Mouse (Mus musculus) forebrain, embryonic 15.5 days (tissue): ENCODE results near the gene Snx19. TPM values are rescaled to one million over a fixed set of nuclear protein-coding genes. Genes with fewer than 3 reads are reported as not detected.
A peak's percentile ranks its signal among the peaks of the same experiment; 100 is the strongest.

Experiments
- ATAC-seq: fragments of 200-750 bp; cut with Nextera tagmentation; replicated peaks from 2 replicates; pipeline ENCODE4 v1.8.0; 2017; ENCODE audit warnings: mild to moderate bottlenecking, moderate TSS enrichment, moderate library complexity
- H3K27ac ChIP-seq: fragments of 300-500 bp; sonication (generic); replicated peaks from 2 replicates; pipeline ENCODE4 v1.5.1; 2015; ENCODE audit warnings: mild to moderate bottlenecking, inconsistent platforms
- H3K27me3 ChIP-seq: fragments of 300-500 bp; sonication (generic); 2 replicates; pipeline ENCODE4 v1.6.1; 2015; ENCODE audit warnings: inconsistent platforms
- H3K36me3 ChIP-seq: fragments of 300-500 bp; sonication (generic); 2 replicates; pipeline ENCODE4 v1.6.1; 2015; ENCODE audit warnings: mild to moderate bottlenecking, inconsistent platforms
- H3K4me1 ChIP-seq: fragments of 300-500 bp; sonication (generic); 2 replicates; pipeline ENCODE4 v1.6.1; 2015; ENCODE audit warnings: inconsistent platforms
- H3K4me2 ChIP-seq: fragments of 300-500 bp; sonication (generic); replicated peaks from 2 replicates; pipeline ENCODE4 v1.6.1; 2015; ENCODE audit warnings: mild to moderate bottlenecking, inconsistent platforms
- H3K4me3 ChIP-seq: fragments of 300-500 bp; sonication (generic); 2 replicates; pipeline ENCODE4 v1.5.1; 2015; ENCODE audit warnings: mild to moderate bottlenecking, inconsistent platforms
- H3K9ac ChIP-seq: fragments of 300-500 bp; sonication (generic); replicated peaks from 2 replicates; pipeline ENCODE4 v1.6.1; 2015; ENCODE audit warnings: mild to moderate bottlenecking, inconsistent platforms
- H3K9me3 ChIP-seq: fragments of 300-500 bp; sonication (generic); 2 replicates; pipeline ENCODE4 v1.6.1; 2016; ENCODE audit warnings: inconsistent platforms
- WGBS: fragments of 180-500 bp; shearing (Covaris S2); methylation state at CpG from one replicate; pipeline ENCODE4 v1.1.7; 2015; ENCODE audit warnings: mixed read lengths; 5-methylcytosine and 5-hydroxymethylcytosine counted together
- polyA plus RNA-seq: library from polyadenylated mRNA; unstranded; fragments of >200 nt; fragmentation: Nextera tagmentation; extraction: Ambion mirVana; gene quantifications from 2 replicates; pipeline ENCODE4 v1.2.1, GENCODE M21; 2015

Snx19 gene
- polyA plus RNA-seq: 17.8 and 20.7 TPM in 2 replicates

DNA sequence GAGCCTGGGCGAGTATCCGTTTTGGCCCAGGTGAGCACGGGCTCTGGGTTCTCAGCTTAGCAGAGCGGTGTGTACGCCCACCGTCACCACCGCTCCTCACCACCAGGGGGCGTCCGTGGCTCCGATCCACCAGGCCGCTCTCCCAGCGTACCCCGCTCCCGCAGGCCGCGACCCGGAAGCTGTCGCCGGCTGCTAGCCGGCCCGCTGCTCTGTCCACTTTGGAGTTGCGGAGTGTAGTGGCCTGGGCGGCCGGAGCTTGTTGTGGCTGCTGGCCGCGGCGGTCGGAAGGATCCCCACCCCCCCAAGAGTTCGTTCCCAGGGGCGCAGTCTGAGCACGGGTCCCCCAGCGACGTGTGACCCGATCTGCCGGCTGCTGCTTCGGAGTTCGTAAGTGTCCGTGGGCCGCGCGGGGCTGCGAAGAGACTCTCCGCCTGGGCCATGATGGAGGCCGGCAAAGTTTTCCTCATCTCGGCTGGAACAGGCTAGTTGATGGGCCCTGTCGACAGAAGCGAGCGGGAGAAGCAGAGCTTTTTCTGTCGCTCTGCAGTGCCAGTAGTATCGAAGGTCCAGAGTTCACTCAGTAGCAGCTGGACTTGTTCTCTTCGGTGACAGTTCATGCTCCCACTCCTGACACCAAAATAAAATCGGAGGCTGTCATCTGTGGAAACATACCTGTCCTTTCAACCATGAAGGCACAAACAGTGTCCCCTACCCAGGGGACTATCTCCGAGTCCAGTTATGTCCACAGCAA, at the start of gene Snx19:
TSS of gene Snx19 (plus strand) at position 227 of the 751 bp plus-strand sequence.
- Histone ChIP-seq H3K4me3 (peak within 1 kb of the TSS; percentile 96), H3K4me2 (peak within 1 kb of the TSS; percentile 81), H3K9ac (peak within 1 kb of the TSS; percentile 89), H3K36me3 (no peaks in the 10 kb centered on the region), H3K4me1 (peaks cover 37% of the 10 kb centered on the region), H3K27ac (peak within 1 kb of the TSS; percentile 40), H3K27me3 (no peaks in the 10 kb centered on the region), H3K9me3 (no peaks in the 10 kb centered on the region)
- WGBS: 4% methylated on average over 53 of the region's 53 CpGs
- peak; percentile 97 for ATAC-seq

DNA sequence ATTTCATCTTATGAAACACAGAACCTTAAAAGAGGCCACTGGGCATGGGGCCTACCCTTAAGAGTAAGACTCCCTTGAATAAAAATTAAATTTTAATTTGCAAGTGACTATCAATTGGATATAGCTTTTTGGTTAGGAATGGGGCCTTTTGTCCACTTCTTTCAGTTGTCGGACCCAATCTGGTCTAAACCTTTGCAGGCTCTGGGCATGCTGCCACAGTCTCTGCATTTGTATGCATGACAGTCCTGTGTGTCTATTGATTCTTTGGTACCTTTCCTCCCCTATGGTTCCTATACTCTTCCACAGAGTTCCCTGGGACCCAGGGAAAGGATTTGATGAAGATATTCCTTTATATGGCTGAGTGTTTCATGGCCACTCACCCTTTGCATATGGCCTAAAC, 26.1 kb upstream of the Snx19 start:
- ATAC-seq: no peak
- no peaks in the 10 kb centered on the region for H3K9me3 ChIP-seq
- peaks cover 5% of the 10 kb centered on the region; the same call in 1 of the 2 replicates for H3K4me1 ChIP-seq
- 25% methylated on average over 1 of the region's 1 CpGs for WGBS
- H3K4me3 ChIP-seq: no peak overlapping the region
- H3K27ac ChIP-seq: no peak overlapping the region
- no peak overlapping the region for H3K4me2 ChIP-seq
- no peaks in the 10 kb centered on the region for H3K36me3 ChIP-seq
- no peaks in the 10 kb centered on the region for H3K27me3 ChIP-seq
- H3K9ac ChIP-seq: no peak overlapping the region

- Histone ChIP-seq H3K4me2 (no peak overlapping the region), H3K4me3 (no peak overlapping the region), H3K27me3 (no peaks in the 10 kb centered on the region), H3K9me3 (no peaks in the 10 kb centered on the region), H3K4me1 (peaks cover 7% of the 10 kb centered on the region), H3K27ac (no peak overlapping the region), H3K36me3 (no peaks in the 10 kb centered on the region), H3K9ac (no peak overlapping the region)
- 2% methylated on average over 1 of the region's 1 CpGs for WGBS
- ATAC-seq: no peak
These were observed 4.0 kb upstream of the Snx19 start for GRCm38 (mm10) chr9:30422940-30423339.

DNA sequence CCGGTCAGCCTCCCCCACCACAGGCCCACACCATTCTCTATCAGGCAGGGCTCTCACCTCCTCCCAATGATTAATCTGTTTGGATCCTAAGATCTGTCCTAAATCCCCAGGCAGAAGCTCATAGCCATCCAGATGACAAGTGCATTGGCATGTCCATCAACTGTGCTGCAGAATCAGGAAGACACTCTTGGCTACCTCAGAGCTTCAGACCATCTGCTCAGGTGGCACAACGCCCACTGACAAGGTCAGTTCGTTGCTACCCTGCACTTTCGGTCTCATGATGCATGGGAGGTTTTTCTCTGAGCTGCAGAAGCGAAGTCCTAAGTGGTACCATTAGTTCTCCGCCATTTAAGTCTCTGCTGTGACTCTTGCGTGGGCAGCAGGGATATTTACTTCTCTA, 1.7 kb upstream of the Snx19 start:
- no peak overlapping the region for H3K27ac ChIP-seq
- no peaks in the 10 kb centered on the region for H3K9me3 ChIP-seq
- H3K27me3 ChIP-seq: no peaks in the 10 kb centered on the region
- H3K9ac ChIP-seq: no peak overlapping the region
- H3K4me3 ChIP-seq: no peak overlapping the region
- WGBS: 85% methylated on average over 7 of the region's 7 CpGs
- H3K4me1 ChIP-seq: peaks cover 29% of the 10 kb centered on the region
- no peaks in the 10 kb centered on the region for H3K36me3 ChIP-seq
- H3K4me2 ChIP-seq: no peak overlapping the region
- no peak for ATAC-seq

- Histone ChIP-seq H3K4me3 (no peak overlapping the region), H3K4me2 (peak overlapping the region; percentile 81), H3K27me3 (no peaks in the 10 kb centered on the region), H3K9ac (no peak overlapping the region), H3K36me3 (peaks cover 4% of the 10 kb centered on the region), H3K4me1 (peaks cover 37% of the 10 kb centered on the region), H3K9me3 (no peaks in the 10 kb centered on the region), H3K27ac (no peak overlapping the region)
- no peak for ATAC-seq
- WGBS: 95% methylated on average over 5 of the region's 5 CpGs
These were observed 1.3 kb downstream of the Snx19 start for GRCm38 (mm10) chr9:30428231-30428630.

- no peak overlapping the region for H3K4me3 ChIP-seq
- H3K27ac ChIP-seq: no peak overlapping the region
- no peak overlapping the region for H3K9ac ChIP-seq
- peaks cover 18% of the 10 kb centered on the region for H3K36me3 ChIP-seq
- H3K9me3 ChIP-seq: no peaks in the 10 kb centered on the region
- 88% methylated on average over 5 of the region's 5 CpGs for WGBS
- ATAC-seq: no peak
- H3K4me2 ChIP-seq: no peak overlapping the region
- H3K27me3 ChIP-seq: no peaks in the 10 kb centered on the region
- H3K4me1 ChIP-seq: peaks cover 37% of the 10 kb centered on the region
These were observed 3.5 kb downstream of the Snx19 start for GRCm38 (mm10) chr9:30430447-30430846.

DNA sequence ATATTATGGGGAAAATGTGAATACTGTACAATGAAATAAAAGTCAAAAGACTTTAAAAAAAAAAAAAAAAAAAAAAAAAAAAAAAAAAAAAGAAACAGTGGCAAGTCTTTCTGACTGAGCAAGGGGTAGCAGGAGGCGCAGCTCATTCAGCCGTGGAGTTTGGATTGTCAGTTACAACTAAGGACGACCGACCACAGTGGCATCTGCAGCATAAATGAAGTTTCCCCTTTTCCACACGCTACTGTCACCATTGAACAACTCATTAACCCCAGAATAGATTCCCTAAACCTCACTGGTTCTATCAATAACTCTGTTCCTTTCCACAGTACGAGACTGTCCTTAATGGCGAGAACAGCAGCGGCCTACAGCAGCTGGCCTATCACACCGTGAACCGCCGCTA, 5.0 kb downstream of the Snx19 start:
- H3K9me3 ChIP-seq: no peaks in the 10 kb centered on the region
- H3K27me3 ChIP-seq: no peaks in the 10 kb centered on the region
- H3K36me3 ChIP-seq: peaks cover 31% of the 10 kb centered on the region
- no peak overlapping the region for H3K27ac ChIP-seq
- ATAC-seq: no peak
- peaks cover 37% of the 10 kb centered on the region for H3K4me1 ChIP-seq
- H3K4me2 ChIP-seq: no peak overlapping the region
- H3K9ac ChIP-seq: no peak overlapping the region
- H3K4me3 ChIP-seq: no peak overlapping the region
- 87% methylated on average over 11 of the region's 11 CpGs for WGBS

DNA sequence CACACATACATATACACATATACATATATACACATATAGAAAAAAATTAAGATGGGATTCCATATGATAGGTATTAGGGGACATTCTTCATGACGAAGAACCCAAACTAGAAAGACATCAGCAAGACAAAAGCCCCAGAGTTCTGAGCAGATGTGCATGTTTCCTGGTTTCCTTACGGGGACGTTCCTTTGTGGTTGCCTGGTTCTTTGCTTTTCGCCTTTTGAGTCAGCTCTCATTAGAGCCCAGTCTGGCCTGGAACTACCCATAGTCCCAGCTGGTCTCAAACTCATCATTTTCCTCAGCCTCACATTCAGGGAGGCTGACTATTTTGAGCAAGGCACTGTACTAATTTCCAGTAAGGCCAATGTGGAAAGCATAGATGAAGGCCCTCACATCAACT, 7.0 kb downstream of the Snx19 start:
- Histone ChIP-seq H3K27me3 (no peaks in the 10 kb centered on the region), H3K4me3 (no peak overlapping the region), H3K9me3 (no peaks in the 10 kb centered on the region), H3K9ac (no peak overlapping the region), H3K27ac (no peak overlapping the region), H3K4me2 (no peak overlapping the region), H3K36me3 (peaks cover 46% of the 10 kb centered on the region), H3K4me1 (peaks cover 20% of the 10 kb centered on the region)
- 91% methylated on average over 4 of the region's 4 CpGs for WGBS
- no peak for ATAC-seq

GRCm38 (mm10) chr9:30435902-30436585, 9.1 kb downstream of the Snx19 start:
- H3K9me3 ChIP-seq: no peaks in the 10 kb centered on the region
- no peaks in the 10 kb centered on the region for H3K27me3 ChIP-seq
- H3K36me3 ChIP-seq: peaks cover 64% of the 10 kb centered on the region
- no peak overlapping the region for H3K9ac ChIP-seq
- ATAC-seq: no peak
- no peak overlapping the region for H3K4me3 ChIP-seq
- 95% methylated on average over 8 of the region's 8 CpGs for whole genome bisulfite sequencing
- H3K4me2 ChIP-seq: no peak overlapping the region
- 0 out of 2 replicates have a peak, but pooled peaks cover under 1% of the 10 kb centered on the region for H3K4me1 ChIP-seq
- H3K27ac ChIP-seq: no peak overlapping the region

DNA sequence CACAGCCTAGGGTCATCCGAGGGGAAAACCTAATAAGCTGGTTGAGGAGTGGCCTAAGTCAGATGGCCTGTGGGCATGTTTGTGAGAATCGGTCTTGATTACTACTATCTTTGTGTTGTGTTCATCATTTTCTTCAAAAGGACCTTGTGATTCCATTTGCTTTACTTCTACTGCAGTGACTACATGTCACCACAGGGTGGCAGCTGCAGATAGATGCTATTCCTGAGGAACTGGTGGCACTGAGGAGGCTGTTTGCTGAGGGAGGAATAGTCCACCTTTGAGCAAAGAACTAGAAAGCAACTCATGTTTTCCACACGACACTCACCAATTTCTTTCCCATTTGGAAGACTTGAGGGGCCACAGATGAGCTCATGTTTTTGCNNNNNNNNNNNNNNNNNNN, 11.6 kb downstream of the Snx19 start:
- Histone ChIP-seq H3K4me1 (no peaks in the 10 kb centered on the region), H3K4me2 (no peak overlapping the region), H3K27me3 (no peaks in the 10 kb centered on the region), H3K4me3 (no peak overlapping the region), H3K36me3 (peaks cover 73% of the 10 kb centered on the region), H3K27ac (no peak overlapping the region), H3K9ac (no peak overlapping the region), H3K9me3 (no peaks in the 10 kb centered on the region)
- ATAC-seq: no peak
- WGBS: 57% methylated on average over 3 of the region's 3 CpGs

DNA sequence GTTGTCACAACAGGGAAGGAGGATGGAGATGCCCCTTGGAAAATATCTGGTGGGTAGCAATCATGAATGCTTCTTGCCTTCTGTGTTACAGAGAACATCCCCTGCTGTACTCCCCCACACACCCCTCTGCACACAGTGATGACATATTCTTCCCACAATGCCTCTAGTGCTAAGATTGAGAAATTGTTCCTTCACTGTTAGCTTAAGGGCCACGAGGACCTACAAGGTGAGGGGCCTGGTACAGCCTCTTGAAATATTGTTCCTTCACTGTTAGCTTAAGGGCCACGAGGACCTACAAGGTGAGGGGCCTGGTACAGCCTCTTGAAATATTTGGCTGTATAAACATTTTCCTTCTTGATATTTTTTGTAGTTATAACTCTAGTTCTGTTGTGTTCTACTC, 14.9 kb downstream of the Snx19 start:
- Histone ChIP-seq H3K27me3 (no peaks in the 10 kb centered on the region), H3K4me1 (no peaks in the 10 kb centered on the region), H3K4me2 (no peak overlapping the region), H3K4me3 (no peak overlapping the region), H3K27ac (no peak overlapping the region), H3K9ac (no peak overlapping the region), H3K9me3 (no peaks in the 10 kb centered on the region), H3K36me3 (peaks cover 74% of the 10 kb centered on the region)
- 94% methylated on average over 2 of the region's 2 CpGs for WGBS
- no peak for ATAC-seq

DNA sequence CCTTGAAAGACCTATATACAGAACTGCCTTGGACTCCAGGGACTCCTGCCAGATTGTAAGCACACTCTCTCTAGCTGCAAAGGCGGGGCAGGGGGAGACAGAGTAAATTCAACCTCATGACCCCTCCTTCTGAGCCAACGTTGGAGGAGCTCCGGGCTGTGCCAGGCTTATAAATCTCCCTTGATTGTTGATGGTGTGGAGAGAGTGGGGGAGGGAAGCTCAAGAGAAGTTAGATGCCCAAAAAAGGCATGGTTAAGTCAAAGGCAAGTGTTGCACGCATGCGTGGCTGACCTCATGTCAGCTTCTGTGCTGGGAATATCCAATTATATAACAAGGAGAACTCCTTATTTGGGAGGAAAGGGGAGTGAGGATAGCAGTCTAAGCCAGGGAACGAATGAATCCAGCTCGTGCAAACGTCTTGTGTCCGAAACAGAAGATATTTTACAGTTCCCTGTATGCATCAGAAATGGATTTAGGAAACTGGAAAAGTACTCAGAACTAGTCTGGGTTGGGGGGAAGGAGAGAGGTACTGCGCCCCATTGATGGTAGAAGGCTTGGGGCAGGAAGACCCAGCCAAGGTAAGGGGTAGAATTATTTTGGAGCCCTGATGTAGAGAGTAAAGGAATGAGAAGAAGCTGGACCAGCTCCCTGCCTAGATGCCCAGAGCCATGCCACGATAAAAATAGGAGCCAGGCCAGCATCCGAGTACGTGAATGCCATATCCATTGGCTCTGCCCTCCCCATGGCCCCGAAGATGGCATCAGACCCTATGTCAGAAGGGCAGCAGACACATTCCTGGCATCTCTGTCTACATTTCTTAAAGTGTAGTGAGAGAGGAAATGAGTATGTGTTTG, 18.6 kb downstream of the Snx19 start:
- Histone ChIP-seq H3K4me2 (no peak overlapping the region), H3K4me1 (no peaks in the 10 kb centered on the region), H3K27me3 (no peaks in the 10 kb centered on the region), H3K27ac (no peak overlapping the region), H3K36me3 (peaks cover 46% of the 10 kb centered on the region), H3K9me3 (no peaks in the 10 kb centered on the region), H3K4me3 (no peak overlapping the region), H3K9ac (no peak overlapping the region)
- 91% methylated on average over 14 of the region's 14 CpGs for WGBS
- no peak for ATAC-seq
